Mouse (Mus musculus) hindbrain, embryonic 11.5 days (tissue): ENCODE measurements at regions not wholly inside any gene's neighbourhood (a gene's known extent, or its start where the extent isn't known, plus 50 kb on each side); places are given as distances from the start of the nearest gene placed in this dataset.

ENCODE experiments used
- ATAC-seq: fragments of 200-750 bp; cut with Nextera tagmentation; 2 replicates; pipeline ENCODE4 v1.8.0; 2017; ENCODE audit warnings: mild to moderate bottlenecking, moderate TSS enrichment, moderate library complexity; ENCODE audit not compliant: low FRiP score
- DNase-seq: peaks from one replicate; pipeline ENCODE4 v3.0.0-alpha.2; 2015; ENCODE audit warnings: low spot score
- H3K27ac ChIP-seq: fragments of 300-500 bp; sonication (generic); 2 replicates; pipeline ENCODE4 v1.5.1; 2014; ENCODE audit warnings: mild to moderate bottlenecking, low read depth, low read length
- H3K27me3 ChIP-seq: fragments of 300-500 bp; sonication (generic); 2 replicates; pipeline ENCODE4 v1.6.1; 2014; ENCODE audit warnings: mild to moderate bottlenecking, low read length, moderate library complexity, mixed read lengths; ENCODE audit not compliant: control insufficient read depth, insufficient read depth
- H3K36me3 ChIP-seq: fragments of 300-500 bp; sonication (generic); 2 replicates; pipeline ENCODE4 v1.6.1; 2014; ENCODE audit warnings: mild to moderate bottlenecking, low read length, moderate library complexity, mixed read lengths; ENCODE audit not compliant: control insufficient read depth, insufficient read depth
- H3K4me1 ChIP-seq: fragments of 300-500 bp; sonication (generic); replicated peaks from 2 replicates; pipeline ENCODE4 v1.6.1; 2014; ENCODE audit warnings: low read length, mixed read lengths; ENCODE audit not compliant: control insufficient read depth, insufficient read depth
- H3K4me2 ChIP-seq: fragments of 300-500 bp; sonication (generic); replicated peaks from 2 replicates; pipeline ENCODE4 v1.6.1; 2014; ENCODE audit warnings: mild to moderate bottlenecking, low read depth, low read length
- H3K4me3 ChIP-seq: fragments of 300-500 bp; sonication (generic); 2 replicates; pipeline ENCODE4 v1.5.1; 2014; ENCODE audit warnings: low read depth, low read length
- H3K9ac ChIP-seq: fragments of 300-500 bp; sonication (generic); 2 replicates; pipeline ENCODE4 v1.6.1; 2014; ENCODE audit warnings: low read depth, low read length
- H3K9me3 ChIP-seq: fragments of 300-500 bp; sonication (generic); 2 replicates; pipeline ENCODE4 v1.6.1; 2016; ENCODE audit warnings: low read length; ENCODE audit not compliant: control insufficient read depth
- WGBS: fragments of 180-500 bp; shearing (Covaris S2); extraction: QIAGEN DNeasy Blood & Tissue Kit; methylation state at CpG from one replicate; pipeline ENCODE4 v1.1.7; 2014; 5-methylcytosine and 5-hydroxymethylcytosine counted together

GRCm38 (mm10) chr2:147610343-147610742, 248.6 kb downstream of the Pax1 start:
- no peaks in the 10 kb centered on the region for H3K9me3 ChIP-seq
- no peaks in the 10 kb centered on the region for H3K27me3 ChIP-seq
- no peak overlapping the region for H3K27ac ChIP-seq
- H3K36me3 ChIP-seq: no peaks in the 10 kb centered on the region
- H3K4me3 ChIP-seq: no peak overlapping the region
- H3K9ac ChIP-seq: no peak overlapping the region
- no peak for DNase-seq
- H3K4me1 ChIP-seq: no peaks in the 10 kb centered on the region
- no peak overlapping the region for H3K4me2 ChIP-seq
- no peak for ATAC-seq

GRCm38 (mm10) chr2:147601639-147602038, 239.9 kb downstream of the Pax1 start:
- no peak for ATAC-seq

GRCm38 (mm10) chr2:147572413-147572812, 210.7 kb downstream of the Pax1 start:
- DNase-seq: no peak
- H3K9ac ChIP-seq: no peak overlapping the region
- H3K4me3 ChIP-seq: no peak overlapping the region
- no peak overlapping the region for H3K4me2 ChIP-seq
- no peaks in the 10 kb centered on the region for H3K4me1 ChIP-seq
- H3K9me3 ChIP-seq: no peaks in the 10 kb centered on the region
- WGBS: 87% methylated on average over 1 of the region's 1 CpGs
- H3K36me3 ChIP-seq: no peaks in the 10 kb centered on the region
- H3K27me3 ChIP-seq: no peaks in the 10 kb centered on the region
- ATAC-seq: no peak
- H3K27ac ChIP-seq: no peak overlapping the region

More at GRCm38 (mm10) chr2:147601639-147602038, 239.9 kb downstream of the Pax1 start:
- no peaks in the 10 kb centered on the region for H3K36me3 ChIP-seq
- no peaks in the 10 kb centered on the region for H3K4me1 ChIP-seq
- 60% methylated on average over 2 of the region's 2 CpGs for WGBS
- DNase-seq: no peak
- H3K4me2 ChIP-seq: no peak overlapping the region
- H3K9ac ChIP-seq: no peak overlapping the region
- no peaks in the 10 kb centered on the region for H3K9me3 ChIP-seq
- H3K27ac ChIP-seq: no peak overlapping the region
- no peak overlapping the region for H3K4me3 ChIP-seq
- no peaks in the 10 kb centered on the region for H3K27me3 ChIP-seq

GRCm38 (mm10) chr2:147561220-147561619, 199.5 kb downstream of the Pax1 start:
- Histone ChIP-seq H3K4me3 (no peak overlapping the region), H3K4me2 (no peak overlapping the region), H3K9me3 (no peaks in the 10 kb centered on the region), H3K4me1 (no peaks in the 10 kb centered on the region), H3K27ac (no peak overlapping the region), H3K27me3 (no peaks in the 10 kb centered on the region), H3K36me3 (no peaks in the 10 kb centered on the region), H3K9ac (no peak overlapping the region)
- no peak for DNase-seq
- whole genome bisulfite sequencing: 60% methylated on average over 7 of the region's 7 CpGs
- ATAC-seq: no peak

GRCm38 (mm10) chr2:147560426-147561155, 198.9 kb downstream of the Pax1 start:
- DNase-seq: no peak
- H3K36me3 ChIP-seq: no peaks in the 10 kb centered on the region
- 70% methylated on average over 20 of the region's 20 CpGs for WGBS
- no peaks in the 10 kb centered on the region for H3K9me3 ChIP-seq
- no peak overlapping the region for H3K4me3 ChIP-seq
- H3K4me1 ChIP-seq: no peaks in the 10 kb centered on the region
- H3K4me2 ChIP-seq: no peak overlapping the region
- H3K27ac ChIP-seq: no peak overlapping the region
- no peak overlapping the region for H3K9ac ChIP-seq
- H3K27me3 ChIP-seq: no peaks in the 10 kb centered on the region
- no peak for ATAC-seq

- 53% methylated on average over 2 of the region's 2 CpGs for WGBS
- no peaks in the 10 kb centered on the region for H3K27me3 ChIP-seq
Observed at GRCm38 (mm10) chr2:147529161-147529560, 167.4 kb downstream of the Pax1 start.

GRCm38 (mm10) chr2:147515436-147515835, 153.7 kb downstream of the Pax1 start:
- H3K27ac ChIP-seq: no peak overlapping the region
- no peak overlapping the region for H3K9ac ChIP-seq
- no peaks in the 10 kb centered on the region for H3K4me1 ChIP-seq
- no peak for ATAC-seq
- no peak for DNase-seq
- no peak overlapping the region for H3K4me3 ChIP-seq
- H3K27me3 ChIP-seq: no peaks in the 10 kb centered on the region
- H3K9me3 ChIP-seq: no peaks in the 10 kb centered on the region
- H3K4me2 ChIP-seq: no peak overlapping the region
- WGBS: 82% methylated on average over 3 of the region's 3 CpGs
- H3K36me3 ChIP-seq: no peaks in the 10 kb centered on the region

More at GRCm38 (mm10) chr2:147529161-147529560, 167.4 kb downstream of the Pax1 start:
- no peaks in the 10 kb centered on the region for H3K9me3 ChIP-seq
- no peak overlapping the region for H3K27ac ChIP-seq
- H3K36me3 ChIP-seq: no peaks in the 10 kb centered on the region
- no peak overlapping the region for H3K4me2 ChIP-seq
- DNase-seq (no peak), ATAC-seq (no peak)
- no peak overlapping the region for H3K9ac ChIP-seq
- H3K4me1 ChIP-seq: no peaks in the 10 kb centered on the region
- H3K4me3 ChIP-seq: no peak overlapping the region

- Histone ChIP-seq H3K4me3 (no peak overlapping the region), H3K4me1 (no peaks in the 10 kb centered on the region), H3K27me3 (no peaks in the 10 kb centered on the region), H3K9ac (no peak overlapping the region), H3K9me3 (no peaks in the 10 kb centered on the region), H3K27ac (no peak overlapping the region), H3K36me3 (no peaks in the 10 kb centered on the region), H3K4me2 (no peak overlapping the region)
- 90% methylated on average over 3 of the region's 3 CpGs for WGBS
- no peak for ATAC-seq
- no peak for DNase-seq
Observed at GRCm38 (mm10) chr2:147514748-147515147, 153.0 kb downstream of the Pax1 start.

GRCm38 (mm10) chr2:147503962-147504361, 142.2 kb downstream of the Pax1 start:
- no peaks in the 10 kb centered on the region for H3K9me3 ChIP-seq
- no peak overlapping the region for H3K4me2 ChIP-seq
- no peak overlapping the region for H3K9ac ChIP-seq
- H3K27me3 ChIP-seq: no peaks in the 10 kb centered on the region
- H3K36me3 ChIP-seq: no peaks in the 10 kb centered on the region
- no peak overlapping the region for H3K4me3 ChIP-seq
- DNase-seq (no peak), ATAC-seq (no peak)
- no peak overlapping the region for H3K27ac ChIP-seq
- whole genome bisulfite sequencing: 84% methylated on average over 4 of the region's 4 CpGs
- no peaks in the 10 kb centered on the region for H3K4me1 ChIP-seq
